Mouse (Mus musculus): ENCODE results near the gene Sec62. TPM values are rescaled to one million over a fixed set of nuclear protein-coding genes. Genes with fewer than 3 reads are reported as not detected.

The Sec62 gene
- 87.8 TPM for total RNA-seq (2023)

DNA sequence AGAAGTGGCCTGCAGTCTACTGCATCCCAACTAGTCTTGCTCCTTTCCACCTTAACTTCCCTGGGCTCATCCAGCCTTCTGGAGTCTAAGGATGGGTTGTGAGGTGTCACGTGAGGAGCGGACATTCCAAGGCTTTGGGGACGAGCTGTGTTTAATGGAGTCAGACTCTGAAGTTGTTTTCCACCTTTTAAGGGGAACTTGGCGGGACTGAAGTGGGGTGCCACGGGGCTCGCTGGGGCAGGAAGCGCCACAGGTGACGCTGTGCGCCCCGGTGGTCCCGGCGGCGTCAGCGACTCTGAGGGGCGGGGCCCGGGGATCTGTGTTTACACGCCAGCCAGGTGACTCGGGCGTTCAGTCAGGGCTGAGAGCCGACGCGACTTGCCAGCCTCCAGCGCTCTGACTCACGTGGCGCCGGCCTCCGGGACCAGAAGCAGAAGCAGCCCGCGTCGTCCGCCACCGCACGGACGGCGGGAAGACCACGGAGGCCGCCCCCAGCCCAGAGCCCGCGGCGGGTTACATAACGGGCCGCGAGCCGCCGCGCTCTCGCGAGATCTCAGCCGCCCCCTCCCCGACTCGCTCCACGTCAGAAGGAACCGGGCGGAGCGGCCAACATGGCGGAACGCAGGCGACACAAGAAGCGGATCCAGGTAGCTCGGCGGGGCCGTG lies at the start of gene Sec62:
TSS of gene Sec62 (plus strand) at position 139 of the 666 bp plus-strand sequence.

GRCm38 (mm10) chr3:30746006-30746405 lies 46.7 kb upstream of the Sec62 start, which contains the start of gene Samd7:
Gene Samd7 (plus strand): TSS chr3:30746293.

DNA sequence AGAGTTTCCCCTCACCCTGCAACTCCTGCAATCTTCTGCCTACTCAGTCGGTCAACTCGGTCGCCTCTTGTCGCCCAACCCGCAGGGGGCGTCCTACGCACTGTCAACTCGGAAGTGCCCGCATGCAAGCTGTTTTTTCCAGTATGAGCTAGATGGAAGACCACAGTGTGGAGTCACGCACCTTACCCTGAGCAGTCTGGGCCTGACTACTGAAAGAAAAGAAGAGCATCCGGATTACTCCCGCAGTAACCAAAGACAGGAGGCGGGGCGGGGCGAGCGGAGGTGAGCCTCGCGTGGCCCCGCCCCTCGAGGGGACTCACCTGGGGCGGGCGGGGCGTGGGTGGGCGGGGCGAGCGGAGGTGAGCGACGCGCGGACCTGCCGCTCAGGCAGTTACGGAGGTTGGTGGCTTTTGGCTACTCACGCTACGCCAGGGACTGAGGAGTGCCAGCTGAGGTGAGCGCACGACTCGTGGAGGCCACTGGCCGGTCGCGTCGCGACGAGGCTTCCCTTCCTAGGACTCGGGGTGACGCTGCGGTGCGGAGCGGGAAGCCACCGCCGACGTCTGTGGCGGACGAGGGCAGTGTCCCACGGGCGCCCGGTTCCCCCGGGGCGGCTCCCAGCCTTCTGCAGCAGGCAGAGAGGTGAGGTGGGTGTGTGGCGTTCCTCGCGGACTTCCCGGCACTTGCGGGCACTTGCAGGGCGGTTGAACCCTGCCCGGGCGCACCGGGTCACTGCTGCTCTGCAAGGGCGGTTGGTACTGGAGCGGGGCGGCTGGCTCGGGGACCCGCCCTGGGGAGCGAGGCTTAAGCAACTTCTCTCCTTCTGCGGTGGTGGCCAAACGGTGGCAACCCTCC lies 63.2 kb downstream of the Sec62 start, which contains the start of gene Gpr160:
TSS of gene Gpr160 (plus strand) at position 347 of the 855 bp plus-strand sequence.

Other genes with a start within 250 kb of the Sec62 start
- gene Mecom, start 244.9 kb upstream of the Sec62 start, total RNA-seq (2023) = not detected
- 0.56 TPM for gene Actrt3, start 192.9 kb upstream of the Sec62 start, total RNA-seq (2023)
- 59.6 TPM for gene Mynn, start 190.8 kb upstream of the Sec62 start, total RNA-seq (2023)
- gene Lrriq4, start 148.4 kb upstream of the Sec62 start, total RNA-seq (2023) = not detected
- not detected for gene Lrrc34, start 145.0 kb upstream of the Sec62 start, total RNA-seq (2023)
- gene Lrrc31, start 93.0 kb upstream of the Sec62 start, total RNA-seq (2023) = not detected
- not detected for gene Samd7, start 46.6 kb upstream of the Sec62 start, total RNA-seq (2023)
- 0.67 TPM for gene Gpr160, start 63.1 kb downstream of the Sec62 start, total RNA-seq (2023)
- gene Phc3, start 176.5 kb downstream of the Sec62 start, total RNA-seq (2023) = 86.8 TPM
- gene Prkci, start 202.9 kb downstream of the Sec62 start, total RNA-seq (2023) = 21.2 TPM

All from CD4-positive naive resting alpha-beta T cell, adult 76 days (primary cell).